Mouse (Mus musculus) right cerebral cortex, postnatal 10 days (tissue): ENCODE data around the gene Ube2d2b.
A peak's percentile ranks its signal among the peaks of the same experiment; 100 is the strongest.

Experiments
- DNase-seq, 2 experiments: peaks; one replicate each; pipeline ENCODE4 v3.0.0; 2021; ENCODE audit warnings: low spot score in 2 of 2

Ube2d2b gene

GRCm38 (mm10) chr5:107829998-107830560 lies at the start of gene Ube2d2b:
Gene Ube2d2b, plus strand, starts transcription at chr5:107830099.
- no peak for DNase-seq

DNA sequence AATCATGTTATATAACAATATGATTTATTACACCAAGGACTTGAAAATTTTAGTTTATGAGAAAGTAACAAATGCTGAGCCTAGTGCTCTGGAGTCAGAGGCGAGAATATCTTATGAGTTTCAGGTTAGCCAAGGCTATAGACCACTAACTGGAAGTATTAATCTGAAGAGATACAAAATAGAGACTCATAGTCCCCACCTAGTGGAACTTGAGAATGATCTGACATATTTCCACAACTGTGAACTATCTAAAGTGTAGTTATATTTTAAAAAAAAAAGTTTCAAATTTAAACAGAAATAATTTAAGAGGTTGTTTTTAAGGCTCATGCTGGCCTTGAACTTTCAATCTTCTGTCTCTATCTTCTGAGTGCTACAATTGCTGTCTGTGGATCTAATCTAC lies 47.5 kb upstream of the Ube2d2b start:
- no peak for DNase-seq

DNA sequence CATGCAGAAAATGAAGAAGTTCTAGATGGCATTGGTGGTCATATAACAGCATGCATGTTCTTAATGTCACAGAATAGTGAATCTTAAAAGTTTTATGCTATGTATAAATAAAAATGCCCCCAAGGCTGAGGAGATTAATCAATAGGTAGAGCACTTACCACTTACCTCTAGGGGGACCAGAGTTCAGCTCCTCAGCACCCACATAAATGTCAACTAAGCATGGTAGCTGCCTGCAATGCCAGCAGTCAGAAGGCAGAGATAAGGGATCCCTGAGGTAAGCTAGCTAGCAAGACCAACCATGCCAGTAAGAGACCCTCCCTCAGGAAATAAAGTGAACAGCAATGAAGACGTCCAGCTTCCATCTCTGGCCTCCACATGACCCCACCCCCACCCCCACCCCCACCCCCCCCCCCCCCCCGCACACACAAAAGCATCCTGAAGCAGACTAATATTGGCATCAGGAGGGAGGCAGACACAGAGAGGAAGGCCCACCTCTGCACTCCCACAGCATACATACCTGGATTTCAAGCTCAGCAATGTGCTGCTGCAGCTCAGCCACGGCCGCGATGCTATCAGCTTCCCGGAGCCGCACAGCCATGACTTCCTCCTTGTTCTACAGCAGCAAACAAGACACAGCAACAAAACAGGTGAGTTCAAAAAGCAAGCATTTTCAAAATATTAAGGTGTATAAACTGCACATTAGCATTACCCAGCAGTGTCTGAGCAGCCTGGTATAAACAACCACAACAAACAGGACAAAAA lies 42.0 kb upstream of the Ube2d2b start:
- DNase-seq: no peak

DNA sequence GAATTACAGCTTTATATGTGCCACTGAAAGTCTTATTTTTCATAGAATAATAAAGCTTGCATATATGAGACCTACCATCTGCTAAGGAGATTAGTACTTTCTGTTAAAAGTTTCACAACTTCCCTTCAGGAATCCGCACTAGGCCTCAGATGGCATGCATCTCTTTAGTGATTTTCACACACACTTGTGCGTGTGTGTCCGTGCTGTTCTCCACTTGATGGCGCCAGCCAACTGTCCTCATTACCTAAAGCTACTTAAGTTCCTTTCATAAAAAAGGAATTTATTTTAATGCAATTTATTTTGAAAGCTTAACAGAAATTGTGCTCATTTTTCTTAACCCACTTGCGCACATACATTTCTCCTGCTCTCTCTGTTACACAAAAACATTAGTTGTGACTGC lies 40.4 kb upstream of the Ube2d2b start:
- peak in 1 of 2 experiments; percentile 43 for DNase-seq

DNA sequence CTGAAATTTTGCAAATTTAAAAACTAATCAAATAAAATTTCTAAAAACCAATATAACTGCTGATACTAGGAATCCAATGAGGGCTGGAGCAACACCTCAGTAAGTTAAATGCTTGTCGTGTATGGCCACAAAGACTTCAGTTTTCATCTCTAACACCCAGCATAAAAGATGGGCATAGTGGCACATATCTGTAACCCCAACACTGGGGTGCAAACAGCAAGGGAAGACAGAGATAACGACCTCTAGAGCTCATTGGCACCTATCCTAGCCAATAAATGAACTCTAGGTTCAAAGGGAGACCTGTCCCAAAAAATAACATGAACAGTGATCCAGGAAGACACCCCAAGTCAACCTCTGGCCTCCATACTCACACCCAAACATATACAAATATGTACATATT lies 37.9 kb upstream of the Ube2d2b start:
- DNase-seq: no peak

DNA sequence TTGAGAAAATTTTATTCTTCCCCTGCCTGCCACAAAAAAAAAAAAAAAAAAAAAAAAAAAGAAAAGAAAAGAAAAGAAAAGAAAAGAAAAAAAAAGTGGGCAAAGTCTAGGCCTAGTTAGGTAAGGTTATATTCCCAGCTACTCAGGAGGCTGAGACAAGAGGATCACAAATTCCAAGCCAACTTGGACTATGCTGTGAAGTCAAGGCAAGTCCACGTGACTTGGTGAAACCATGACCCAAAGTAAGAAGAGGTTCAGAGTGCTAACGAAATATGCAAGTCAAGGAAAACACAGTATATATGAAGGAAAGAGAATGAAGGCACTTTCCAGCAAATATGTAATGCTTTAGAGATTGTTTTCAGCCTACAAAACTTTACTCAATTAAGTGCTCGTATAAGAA lies 37.4 kb upstream of the Ube2d2b start:
- no peak for DNase-seq

DNA sequence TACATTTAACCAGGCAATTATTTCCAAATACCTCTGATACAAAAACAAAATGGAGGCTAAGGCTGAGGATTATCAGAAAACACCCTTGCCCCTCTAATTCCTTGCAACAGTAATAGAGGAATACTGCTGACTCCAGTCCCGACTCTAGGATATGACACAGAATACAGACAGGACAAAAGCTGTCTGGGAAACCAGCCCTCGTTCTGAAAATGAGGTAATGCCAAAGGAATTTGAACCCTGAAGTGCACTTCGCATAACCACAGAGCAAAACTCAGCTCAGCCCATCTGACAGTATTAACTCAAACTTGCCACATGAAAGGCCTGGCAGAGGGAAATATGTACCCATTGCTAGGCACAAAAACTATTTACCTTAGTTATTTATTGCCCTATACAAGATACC lies 36.6 kb upstream of the Ube2d2b start:
- DNase-seq: no peak

DNA sequence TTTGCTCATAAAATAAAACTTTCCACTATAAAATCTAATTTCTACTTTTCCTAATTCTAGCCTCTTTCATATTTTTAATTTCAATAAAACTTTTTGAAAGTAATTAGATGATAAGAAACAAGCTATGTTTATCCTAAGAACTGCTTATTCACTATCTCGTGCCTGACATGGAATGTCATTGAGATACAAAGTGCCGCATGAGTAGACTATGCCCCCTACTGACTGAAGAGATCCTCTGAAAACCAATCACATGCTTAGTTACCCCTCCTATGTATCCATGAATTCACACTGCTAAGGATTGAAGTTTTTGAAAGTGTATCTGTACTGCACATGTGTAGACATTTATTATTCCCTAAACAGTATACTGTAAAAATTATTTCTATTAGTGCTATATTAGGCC lies 36.0 kb upstream of the Ube2d2b start:
- no peak for DNase-seq

DNA sequence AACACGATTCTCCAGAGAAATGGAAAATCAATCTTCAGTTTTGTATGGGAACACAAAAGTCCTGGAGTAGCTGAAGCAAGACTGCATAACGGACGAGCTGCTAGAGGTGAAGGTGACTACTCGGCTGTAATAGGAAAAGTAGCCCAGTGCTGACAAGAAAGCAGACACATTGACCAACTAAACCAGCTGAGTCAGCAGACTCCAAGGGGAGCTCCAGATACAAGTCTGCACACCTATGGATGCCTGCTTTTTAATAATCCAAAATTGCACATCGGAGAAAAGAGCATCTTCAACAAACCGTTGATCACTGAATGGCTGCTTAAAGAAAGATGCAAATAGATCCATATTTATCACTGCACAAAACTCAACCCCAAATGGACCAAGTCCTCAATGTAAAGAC lies 31.6 kb upstream of the Ube2d2b start:
- no peak for DNase-seq

GRCm38 (mm10) chr5:107801234-107801633 lies 28.7 kb upstream of the Ube2d2b start:
- DNase-seq: no peak

DNA sequence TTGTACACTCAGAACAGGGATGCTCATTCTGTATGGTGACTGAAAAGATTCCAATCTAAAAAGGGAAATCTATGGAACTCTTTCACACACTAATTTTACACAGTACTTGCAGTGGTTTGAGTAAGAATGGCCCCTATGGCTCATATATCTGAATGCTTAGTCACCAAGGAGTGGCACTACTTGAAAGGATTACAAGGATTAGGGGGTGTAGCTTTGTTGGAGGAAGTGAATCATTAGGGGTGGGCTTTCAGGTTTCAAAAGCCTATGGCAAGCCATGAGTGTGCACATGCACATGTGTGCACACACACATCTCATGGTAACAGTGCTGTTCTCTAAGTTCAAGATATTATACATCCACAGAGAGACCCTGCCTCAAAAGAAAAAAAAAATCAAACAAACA lies 27.3 kb upstream of the Ube2d2b start:
- no peak for DNase-seq

DNA sequence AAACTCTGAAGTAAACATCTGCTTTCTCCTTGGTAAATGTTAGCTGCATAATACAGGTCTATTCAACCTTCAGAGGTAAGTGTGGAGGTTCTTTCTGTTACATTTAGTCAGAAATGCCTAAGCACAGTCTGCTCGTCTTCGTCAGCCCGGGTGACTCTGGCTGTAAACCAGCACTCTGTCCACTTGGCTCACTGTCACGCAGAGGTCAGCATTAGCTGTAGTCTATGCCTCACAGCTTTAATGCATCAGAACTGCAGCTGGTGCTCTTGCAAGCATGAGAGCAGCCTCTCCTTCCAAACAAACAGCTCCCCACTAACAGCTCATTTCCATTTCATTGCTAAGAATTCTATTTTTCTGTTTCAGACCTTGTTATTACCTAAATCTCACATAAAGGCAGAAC lies 22.4 kb upstream of the Ube2d2b start:
- DNase-seq: no peak

- DNase-seq: no peak
These were observed 15.2 kb upstream of the Ube2d2b start for GRCm38 (mm10) chr5:107814651-107815050.

- DNase-seq: no peak
These were observed 7.4 kb upstream of the Ube2d2b start for GRCm38 (mm10) chr5:107822521-107822920.

DNA sequence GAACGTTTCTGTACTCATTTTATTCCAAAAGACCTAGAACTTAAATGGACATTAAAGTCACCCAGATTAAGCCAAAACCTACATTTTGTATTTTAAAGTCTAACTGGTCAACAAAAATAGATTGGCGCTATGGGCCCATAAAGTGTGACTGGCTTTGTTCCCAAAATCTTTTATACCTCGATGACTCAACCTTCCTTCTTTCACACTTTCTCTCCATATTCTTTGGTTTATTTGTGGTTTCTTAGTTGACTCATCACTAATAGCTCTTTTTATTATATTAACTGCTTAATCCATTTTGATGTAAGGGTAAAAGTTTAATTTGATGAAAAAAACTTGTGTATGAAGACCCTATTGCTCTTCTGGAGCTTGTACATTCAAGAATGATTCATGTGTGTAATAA lies 1.5 kb downstream of the Ube2d2b start:
- no peak for DNase-seq

DNA sequence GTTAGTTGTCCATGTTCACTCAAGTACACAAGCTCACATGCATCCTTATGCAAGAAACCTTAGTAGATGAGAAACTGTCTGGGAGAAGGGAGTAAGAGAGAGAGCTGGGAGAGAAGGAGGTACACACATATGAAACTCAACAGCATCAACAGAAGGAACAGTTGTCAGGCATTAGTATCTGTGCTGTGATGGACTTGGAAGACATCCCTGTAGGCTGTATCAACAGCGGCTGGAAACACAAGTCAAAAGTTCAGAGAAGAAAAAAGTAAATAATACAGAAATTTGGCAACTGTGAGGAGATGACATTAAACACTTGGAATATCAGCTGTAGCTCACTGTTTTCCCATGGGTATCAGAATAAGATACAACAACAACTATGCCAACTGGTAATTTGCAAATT lies 4.4 kb downstream of the Ube2d2b start:
- no peak for DNase-seq

GRCm38 (mm10) chr5:107838891-107839644 lies 9.2 kb downstream of the Ube2d2b start:
- DNase-seq: no peak

GRCm38 (mm10) chr5:107840549-107841238 lies 10.8 kb downstream of the Ube2d2b start:
- no peak for DNase-seq

GRCm38 (mm10) chr5:107847349-107847748 lies 17.4 kb downstream of the Ube2d2b start:
- peak; percentile 55 to 65 for DNase-seq

DNA sequence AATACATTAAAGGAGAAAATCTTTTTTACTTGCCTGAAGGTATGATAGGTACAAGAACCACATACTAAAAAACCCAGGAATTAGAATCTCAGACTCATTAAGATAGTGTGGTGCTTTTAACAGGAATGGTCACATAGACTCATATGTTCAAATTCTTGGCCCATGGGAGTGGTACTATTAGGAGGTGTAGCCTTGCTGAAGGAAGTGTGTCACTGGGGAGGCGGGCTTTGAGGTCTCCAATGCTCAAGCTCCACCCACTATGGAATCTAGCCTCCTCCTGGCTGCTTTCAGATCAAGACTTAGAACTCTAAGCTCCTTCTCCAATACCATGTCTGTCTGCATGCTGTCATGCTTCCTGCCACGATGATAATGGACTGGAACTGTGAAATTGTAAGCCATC lies 17.9 kb downstream of the Ube2d2b start:
- DNase-seq: no peak

DNA sequence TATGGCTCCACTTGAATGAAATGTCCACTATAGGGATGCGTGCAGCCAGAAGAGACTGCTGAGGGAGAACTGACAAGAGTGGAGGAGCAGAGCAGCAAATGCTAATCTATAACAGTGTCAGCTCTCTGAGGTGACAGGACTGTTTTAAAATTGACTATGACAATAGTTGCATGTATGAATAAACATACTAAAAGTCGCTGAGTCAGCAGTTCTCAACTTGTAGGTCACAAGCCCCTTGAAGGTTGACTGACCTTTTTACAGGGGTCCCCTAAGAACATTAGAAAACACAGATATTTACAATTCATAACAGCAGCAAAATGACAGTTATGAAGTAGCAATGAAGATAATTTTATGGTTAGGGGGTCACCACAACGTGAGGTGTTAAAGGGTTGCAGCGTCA lies 19.1 kb downstream of the Ube2d2b start:
- no peak for DNase-seq

- DNase-seq: peak in 1 of 2 experiments; percentile 39
These were observed 23.9 kb downstream of the Ube2d2b start for GRCm38 (mm10) chr5:107853807-107854206.
